Mouse (Mus musculus): ENCODE data around the gene Rsbn1.

GRCm38 (mm10) chr3:103967231-103967630 is 53.3 kb downstream of the Rsbn1 start:
- TF ChIP-seq CTCF (conservative IDR thresholded peaks at IDR 0.05; ENCODE audit: low read length) (no peak), NANOG (IDR thresholded peaks at IDR 0.05; ENCODE audit: borderline replicate concordance, low read length) (no peak)

All from E14TG2a.4 (cell line).